Mouse (Mus musculus): ENCODE data around the gene Btnl4.

Gene Btnl4

DNA sequence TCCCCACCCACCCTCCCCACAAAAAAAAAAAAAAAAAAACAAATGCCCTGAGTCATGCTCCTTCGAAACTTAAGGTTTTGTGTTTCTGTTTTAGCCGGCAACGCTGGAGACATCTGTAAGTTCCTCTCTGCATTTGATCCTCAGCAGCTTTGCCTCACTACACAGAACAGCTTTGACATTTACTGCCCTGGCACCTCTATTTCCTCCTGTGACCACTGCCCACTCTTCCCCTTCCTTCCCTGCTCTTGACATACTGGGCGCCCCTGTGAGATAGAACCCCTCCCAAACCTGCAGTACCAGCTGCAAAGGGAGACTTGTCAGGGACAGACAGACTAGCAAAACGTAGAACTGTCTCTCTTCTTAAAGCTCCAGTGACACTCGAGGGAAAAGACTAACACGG is 39.5 kb downstream of the Btnl4 start:
- DNase-seq (ENCODE audit: low spot score): no peak

DNA sequence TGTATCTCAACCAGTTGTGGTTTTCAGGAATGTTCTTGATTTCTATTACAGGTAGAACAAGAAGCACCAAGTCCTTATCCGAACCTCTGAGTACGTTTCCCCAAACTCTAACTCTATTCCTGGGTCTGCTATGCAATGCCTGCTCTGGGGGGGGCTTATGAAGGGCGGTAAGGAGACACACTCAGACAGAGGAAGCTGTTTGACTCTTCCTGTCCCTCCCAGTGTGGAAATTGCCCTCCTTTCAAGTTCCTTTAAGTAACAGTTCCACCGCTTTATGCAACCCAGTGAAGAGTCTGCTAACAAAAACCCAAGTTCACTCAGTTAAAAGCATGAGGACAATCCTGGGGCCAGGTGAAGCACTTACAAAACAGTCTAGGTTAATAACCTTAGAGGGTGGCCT is 40.0 kb downstream of the Btnl4 start:
- DNase-seq (ENCODE audit: low spot score): no peak

DNA sequence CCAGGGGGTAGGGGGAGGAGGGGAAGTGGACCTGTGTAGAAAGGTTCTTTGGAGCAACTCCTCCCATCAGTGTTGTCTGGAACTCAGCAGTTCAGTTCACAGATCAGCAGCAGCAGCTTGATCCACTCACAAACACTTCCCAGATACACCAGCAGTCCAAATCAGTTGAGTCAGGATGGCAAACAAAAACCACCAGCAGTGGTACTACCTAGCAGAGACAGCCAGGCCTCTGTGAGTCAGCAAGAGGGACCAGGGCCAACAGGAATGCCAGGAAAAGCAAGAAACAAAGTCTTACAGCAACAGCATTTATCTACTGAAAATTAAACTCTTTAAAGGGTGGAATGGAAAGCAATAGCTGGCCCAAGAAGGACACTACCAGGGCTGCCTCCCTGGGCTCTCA is 49.5 kb downstream of the Btnl4 start:
- no peak for DNase-seq (ENCODE audit: low spot score)

DNA sequence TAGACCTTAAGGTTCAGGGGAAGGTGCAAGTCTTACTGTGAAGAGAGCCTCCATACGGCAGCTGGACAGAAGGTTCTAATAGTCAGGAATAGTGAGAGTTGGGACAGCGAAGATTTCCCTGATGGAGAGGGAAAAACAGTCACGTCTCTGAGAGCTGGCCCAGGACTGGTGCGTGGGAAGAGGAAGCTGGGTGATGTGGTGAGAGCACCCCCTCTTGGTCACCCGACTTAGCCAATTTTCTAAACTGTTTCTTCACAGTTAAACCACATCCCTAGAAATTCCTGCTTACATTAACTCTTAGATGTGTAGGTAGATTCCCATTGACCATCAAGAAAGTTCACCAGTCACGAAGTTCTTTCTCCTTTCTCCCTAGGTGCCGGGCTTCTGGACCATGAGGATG is 57.1 kb downstream of the Btnl4 start:
- DNase-seq (ENCODE audit: low spot score): no peak

Measured in ovary, postnatal 36 days (tissue).